Mouse (Mus musculus) neural tube, embryonic 14.5 days (tissue): ENCODE measurements at regions not wholly inside any gene's neighbourhood (a gene's known extent, or its start where the extent isn't known, plus 50 kb on each side); places are given as distances from the start of the nearest gene placed in this dataset.

Experiments used
- ATAC-seq: fragments of 200-750 bp; cut with Nextera tagmentation; 2 replicates; pipeline ENCODE4 v1.8.0; 2017; ENCODE audit warnings: low read depth, mild to moderate bottlenecking, moderate TSS enrichment, moderate library complexity
- H3K27ac ChIP-seq: fragments of 300-500 bp; sonication (generic); 2 replicates; pipeline ENCODE4 v1.5.1; 2014; ENCODE audit warnings: low read depth, mild to moderate bottlenecking, control low read depth, low read length, moderate library complexity, mixed read lengths
- H3K27me3 ChIP-seq: fragments of 300-500 bp; sonication (generic); 2 replicates; pipeline ENCODE4 v1.6.1; 2014; ENCODE audit warnings: low read length; ENCODE audit not compliant: control insufficient read depth, insufficient read depth
- H3K36me3 ChIP-seq: fragments of 300-500 bp; sonication (generic); 2 replicates; pipeline ENCODE4 v1.6.1; 2014; ENCODE audit warnings: low read length, mixed read lengths; ENCODE audit not compliant: control insufficient read depth, insufficient read depth
- H3K4me1 ChIP-seq: fragments of 300-500 bp; sonication (generic); 2 replicates; pipeline ENCODE4 v1.6.1; 2014; ENCODE audit warnings: low read length; ENCODE audit not compliant: control insufficient read depth, insufficient read depth
- H3K4me2 ChIP-seq: fragments of 300-500 bp; sonication (generic); 2 replicates; pipeline ENCODE4 v1.6.1; 2014; ENCODE audit warnings: mild to moderate bottlenecking, low read depth, low read length, control low read depth
- H3K4me3 ChIP-seq: fragments of 300-500 bp; sonication (generic); 2 replicates; pipeline ENCODE4 v1.5.1; 2014; ENCODE audit warnings: low read depth, low read length, control low read depth, mixed read lengths
- H3K9ac ChIP-seq: fragments of 300-500 bp; sonication (generic); replicated peaks from 2 replicates; pipeline ENCODE4 v1.6.1; 2014; ENCODE audit warnings: low read depth, mild to moderate bottlenecking, control low read depth, low read length, mixed read lengths
- H3K9me3 ChIP-seq: fragments of 300-500 bp; sonication (generic); 2 replicates; pipeline ENCODE4 v1.6.1; 2016; ENCODE audit warnings: low read length; ENCODE audit not compliant: control insufficient read depth
- WGBS: fragments of 180-500 bp; shearing (Covaris S2); extraction: QIAGEN DNeasy Blood & Tissue Kit; methylation state at CpG from one replicate; pipeline ENCODE4 v1.1.7; 2014; 5-methylcytosine and 5-hydroxymethylcytosine counted together

DNA sequence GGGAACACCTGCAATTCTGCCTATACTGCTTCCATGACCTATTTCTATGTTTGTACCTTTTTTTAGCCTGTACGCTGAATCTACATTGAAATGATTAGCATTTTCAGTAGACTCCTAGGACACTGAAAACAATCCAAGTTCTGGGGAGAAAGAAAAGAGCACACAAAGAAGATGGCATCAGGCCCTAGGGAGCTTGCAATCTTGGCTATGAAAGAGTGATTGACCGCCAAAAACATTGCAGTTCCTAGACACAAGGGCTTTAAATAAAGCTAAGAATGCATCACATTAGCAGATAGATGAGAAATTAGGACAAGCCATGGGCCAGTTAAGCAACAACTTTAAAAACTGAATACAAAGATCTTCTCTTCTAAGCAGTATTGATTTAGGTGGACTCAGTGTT is 666.7 kb downstream of the Klhl13 start:
- WGBS = 76% methylated on average over 2 of the region's 2 CpGs
- no peaks in the 10 kb centered on the region for H3K4me1 ChIP-seq
- no peak overlapping the region for H3K4me3 ChIP-seq
- H3K27ac ChIP-seq = no peak overlapping the region
- H3K4me2 ChIP-seq = no peak overlapping the region
- ATAC-seq = no peak
- no peaks in the 10 kb centered on the region for H3K27me3 ChIP-seq
- H3K9ac ChIP-seq = no peak overlapping the region
- H3K36me3 ChIP-seq = no peaks in the 10 kb centered on the region
- H3K9me3 ChIP-seq = no peaks in the 10 kb centered on the region

DNA sequence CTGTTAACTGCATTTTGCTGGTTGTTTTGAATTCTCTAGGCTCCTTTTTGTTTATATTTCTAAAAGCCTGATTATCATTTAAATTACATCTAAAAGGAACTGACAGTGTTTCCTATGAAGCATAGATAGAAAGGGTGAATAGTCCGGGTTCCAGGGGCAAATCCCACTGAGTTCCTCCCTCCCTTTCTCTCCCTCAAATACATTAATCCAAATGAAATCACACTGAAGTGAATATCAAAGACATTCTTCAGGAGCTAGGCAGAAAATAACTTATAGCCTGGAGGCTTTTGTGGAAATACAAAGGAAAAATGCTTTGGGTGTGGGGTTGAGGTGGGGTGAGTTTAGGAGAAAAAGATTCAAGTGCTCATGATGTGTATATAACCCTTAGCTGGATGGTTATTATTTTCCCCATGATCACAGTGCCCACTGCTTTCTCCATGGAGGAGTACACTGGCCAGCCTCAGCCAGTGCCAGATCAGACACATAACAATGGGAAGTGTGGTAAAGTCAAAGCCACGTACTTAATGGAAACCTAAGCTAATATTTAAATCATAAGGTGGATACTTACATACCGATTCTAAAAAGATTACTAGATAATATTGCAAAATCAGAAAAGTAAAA is 707.0 kb downstream of the Klhl13 start:
- no peak for ATAC-seq
- Histone ChIP-seq H3K4me2 (no peak overlapping the region), H3K4me3 (no peak overlapping the region), H3K9ac (no peak overlapping the region), H3K27me3 (no peaks in the 10 kb centered on the region), H3K4me1 (no peaks in the 10 kb centered on the region), H3K36me3 (no peaks in the 10 kb centered on the region), H3K27ac (no peak overlapping the region), H3K9me3 (no peaks in the 10 kb centered on the region)
- 57% methylated on average over 3 of the region's 3 CpGs for WGBS
